Mouse (Mus musculus) neural tube, embryonic 11.5 days (tissue): ENCODE data around the gene Rsph10b. TPM values are rescaled to one million over a fixed set of nuclear protein-coding genes. Genes with fewer than 3 reads are reported as not detected.
A peak's percentile ranks its signal among the peaks of the same experiment; 100 is the strongest.

Experiments
- ATAC-seq: fragments of 200-750 bp; cut with Nextera tagmentation; 2 replicates; pipeline ENCODE4 v1.8.0; 2017; ENCODE audit warnings: moderate number of reproducible peaks, mild to moderate bottlenecking, moderate TSS enrichment, moderate library complexity; ENCODE audit not compliant: insufficient read depth, low FRiP score, low TSS enrichment
- DNase-seq: peaks from one replicate; pipeline ENCODE4 v3.0.0-alpha.2; 2015; ENCODE audit warnings: low spot score
- H3K27ac ChIP-seq: fragments of 300-500 bp; sonication (generic); 2 replicates; pipeline ENCODE4 v1.5.1; 2014; ENCODE audit warnings: low read depth, mild to moderate bottlenecking, low read length
- H3K27me3 ChIP-seq: fragments of 300-500 bp; sonication (generic); 2 replicates; pipeline ENCODE4 v1.6.1; 2014; ENCODE audit warnings: mild to moderate bottlenecking, low read length, mixed read lengths; ENCODE audit not compliant: control insufficient read depth, insufficient read depth
- H3K36me3 ChIP-seq: fragments of 300-500 bp; sonication (generic); 2 replicates; pipeline ENCODE4 v1.6.1; 2014; ENCODE audit warnings: mild to moderate bottlenecking, low read length, moderate library complexity, mixed read lengths; ENCODE audit not compliant: control insufficient read depth, insufficient read depth
- H3K4me1 ChIP-seq: fragments of 300-500 bp; sonication (generic); 2 replicates; pipeline ENCODE4 v1.6.1; 2014; ENCODE audit warnings: low read length, mixed read lengths; ENCODE audit not compliant: control insufficient read depth, insufficient read depth
- H3K4me2 ChIP-seq: fragments of 300-500 bp; sonication (generic); 2 replicates; pipeline ENCODE4 v1.6.1; 2014; ENCODE audit warnings: low read depth, mild to moderate bottlenecking, moderate library complexity
- H3K4me3 ChIP-seq: fragments of 300-500 bp; sonication (generic); 2 replicates; pipeline ENCODE4 v1.5.1; 2014; ENCODE audit warnings: low read depth, low read length
- H3K9ac ChIP-seq: fragments of 300-500 bp; sonication (generic); 2 replicates; pipeline ENCODE4 v1.6.1; 2014; ENCODE audit warnings: mild to moderate bottlenecking, low read length
- H3K9me3 ChIP-seq: fragments of 300-500 bp; sonication (generic); 2 replicates; pipeline ENCODE4 v1.6.1; 2016; ENCODE audit warnings: low read length; ENCODE audit not compliant: control insufficient read depth
- WGBS: fragments of 180-500 bp; shearing (Covaris S2); extraction: QIAGEN DNeasy Blood & Tissue Kit; methylation state at CpG from one replicate; pipeline ENCODE4 v1.1.7; 2014; 5-methylcytosine and 5-hydroxymethylcytosine counted together
- polyA plus RNA-seq: library from polyadenylated mRNA; unstranded; fragments of >200 nt; fragmentation: Nextera tagmentation; extraction: Ambion mirVana; gene quantifications from 2 replicates; pipeline ENCODE4 v1.2.1, GENCODE M21; 2014

The Rsph10b gene
- polyA plus RNA-seq, 1 experiment from 2014 or later = 1.0 TPM

- Histone ChIP-seq H3K4me2 (no peak overlapping the region), H3K27me3 (no peaks in the 10 kb centered on the region), H3K36me3 (no peaks in the 10 kb centered on the region), H3K9me3 (no peaks in the 10 kb centered on the region), H3K4me3 (no peak overlapping the region), H3K27ac (no peak overlapping the region), H3K9ac (no peak overlapping the region), H3K4me1 (no peaks in the 10 kb centered on the region)
- DNase-seq (no peak), ATAC-seq (no peak)
- 76% methylated on average over 16 of the region's 16 CpGs for WGBS
These were observed 44.0 kb downstream of the Rsph10b start for GRCm38 (mm10) chr5:143976726-143977431.

GRCm38 (mm10) chr5:143980858-143981257, 48.0 kb downstream of the Rsph10b start:
- ATAC-seq (peak; percentile 27; the same call in 1 of the 2 replicates), DNase-seq (no peak)
- 31% methylated on average over 9 of the region's 9 CpGs for WGBS
- Histone ChIP-seq H3K4me2 (no peak overlapping the region), H3K9me3 (no peaks in the 10 kb centered on the region), H3K27ac (no peak overlapping the region), H3K36me3 (no peaks in the 10 kb centered on the region; the same call in 1 of the 2 replicates), H3K4me3 (no peak overlapping the region), H3K27me3 (no peaks in the 10 kb centered on the region), H3K4me1 (no peaks in the 10 kb centered on the region), H3K9ac (no peak overlapping the region)

- H3K4me2 ChIP-seq = no peak overlapping the region
- ATAC-seq = no peak
These were observed 49.5 kb downstream of the Rsph10b start for GRCm38 (mm10) chr5:143982361-143982760.

GRCm38 (mm10) chr5:143985381-143985780, 52.5 kb downstream of the Rsph10b start:
- no peak overlapping the region for H3K4me2 ChIP-seq
- peaks cover 13% of the 10 kb centered on the region for H3K36me3 ChIP-seq
- no peak overlapping the region for H3K27ac ChIP-seq
- no peaks in the 10 kb centered on the region for H3K9me3 ChIP-seq
- 92% methylated on average over 7 of the region's 7 CpGs for WGBS
- ATAC-seq (no peak), DNase-seq (no peak)
- no peaks in the 10 kb centered on the region for H3K4me1 ChIP-seq
- no peak overlapping the region for H3K4me3 ChIP-seq
- no peak overlapping the region for H3K9ac ChIP-seq
- H3K27me3 ChIP-seq = no peaks in the 10 kb centered on the region

More at GRCm38 (mm10) chr5:143982361-143982760, 49.5 kb downstream of the Rsph10b start:
- no peaks in the 10 kb centered on the region for H3K27me3 ChIP-seq
- DNase-seq = no peak
- no peaks in the 10 kb centered on the region for H3K4me1 ChIP-seq
- H3K9ac ChIP-seq = no peak overlapping the region
- 81% methylated on average over 2 of the region's 2 CpGs for WGBS
- H3K27ac ChIP-seq = no peak overlapping the region
- H3K4me3 ChIP-seq = no peak overlapping the region
- no peaks in the 10 kb centered on the region for H3K9me3 ChIP-seq
- peaks cover 6% of the 10 kb centered on the region for H3K36me3 ChIP-seq

- no peaks in the 10 kb centered on the region for H3K9me3 ChIP-seq
- no peak overlapping the region for H3K4me3 ChIP-seq
- H3K4me2 ChIP-seq = no peak overlapping the region
- no peak for ATAC-seq
- H3K4me1 ChIP-seq = no peaks in the 10 kb centered on the region
- WGBS = 93% methylated on average over 3 of the region's 3 CpGs
- DNase-seq = no peak
- no peak overlapping the region for H3K27ac ChIP-seq
- no peak overlapping the region for H3K9ac ChIP-seq
- H3K27me3 ChIP-seq = no peaks in the 10 kb centered on the region
- H3K36me3 ChIP-seq = peaks cover 18% of the 10 kb centered on the region
These were observed 54.8 kb downstream of the Rsph10b start for GRCm38 (mm10) chr5:143987596-143987995.

GRCm38 (mm10) chr5:143989046-143989445, 56.2 kb downstream of the Rsph10b start:
- H3K9me3 ChIP-seq = no peaks in the 10 kb centered on the region
- H3K4me2 ChIP-seq = no peak overlapping the region
- ATAC-seq (no peak), DNase-seq (no peak)
- 83% methylated on average over 4 of the region's 4 CpGs for WGBS
- peaks cover 18% of the 10 kb centered on the region for H3K36me3 ChIP-seq
- no peaks in the 10 kb centered on the region for H3K27me3 ChIP-seq
- no peak overlapping the region for H3K9ac ChIP-seq
- no peak overlapping the region for H3K4me3 ChIP-seq
- H3K27ac ChIP-seq = no peak overlapping the region
- H3K4me1 ChIP-seq = no peaks in the 10 kb centered on the region

- ATAC-seq (no peak), DNase-seq (no peak)
- Histone ChIP-seq H3K9me3 (no peaks in the 10 kb centered on the region), H3K4me3 (no peak overlapping the region), H3K27ac (no peak overlapping the region), H3K9ac (no peak overlapping the region), H3K4me2 (no peak overlapping the region), H3K4me1 (no peaks in the 10 kb centered on the region), H3K36me3 (peaks cover 18% of the 10 kb centered on the region), H3K27me3 (no peaks in the 10 kb centered on the region)
- 95% methylated on average over 11 of the region's 11 CpGs for WGBS
These were observed 57.3 kb downstream of the Rsph10b start for GRCm38 (mm10) chr5:143990086-143990485.

GRCm38 (mm10) chr5:143992661-143993060, 59.8 kb downstream of the Rsph10b start:
- DNase-seq = no peak
- Histone ChIP-seq H3K27ac (no peak overlapping the region), H3K27me3 (no peaks in the 10 kb centered on the region), H3K9me3 (no peaks in the 10 kb centered on the region), H3K4me2 (no peak overlapping the region), H3K4me1 (no peaks in the 10 kb centered on the region), H3K9ac (no peak overlapping the region), H3K36me3 (peaks cover 18% of the 10 kb centered on the region), H3K4me3 (no peak overlapping the region)
- 89% methylated on average over 10 of the region's 10 CpGs for WGBS
- ATAC-seq = no peak

GRCm38 (mm10) chr5:143993260-143993659, 60.4 kb downstream of the Rsph10b start:
- Histone ChIP-seq H3K4me3 (no peak overlapping the region), H3K27me3 (no peaks in the 10 kb centered on the region), H3K27ac (no peak overlapping the region), H3K4me1 (no peaks in the 10 kb centered on the region), H3K9ac (no peak overlapping the region), H3K36me3 (peaks cover 21% of the 10 kb centered on the region), H3K4me2 (no peak overlapping the region), H3K9me3 (no peaks in the 10 kb centered on the region)
- ATAC-seq = no peak
- DNase-seq = no peak
- 92% methylated on average over 8 of the region's 8 CpGs for WGBS
